Mouse (Mus musculus): ENCODE measurements at regions not wholly inside any gene's neighbourhood (a gene's known extent, or its start where the extent isn't known, plus 50 kb on each side); places are given as distances from the start of the nearest gene placed in this dataset.

DNA sequence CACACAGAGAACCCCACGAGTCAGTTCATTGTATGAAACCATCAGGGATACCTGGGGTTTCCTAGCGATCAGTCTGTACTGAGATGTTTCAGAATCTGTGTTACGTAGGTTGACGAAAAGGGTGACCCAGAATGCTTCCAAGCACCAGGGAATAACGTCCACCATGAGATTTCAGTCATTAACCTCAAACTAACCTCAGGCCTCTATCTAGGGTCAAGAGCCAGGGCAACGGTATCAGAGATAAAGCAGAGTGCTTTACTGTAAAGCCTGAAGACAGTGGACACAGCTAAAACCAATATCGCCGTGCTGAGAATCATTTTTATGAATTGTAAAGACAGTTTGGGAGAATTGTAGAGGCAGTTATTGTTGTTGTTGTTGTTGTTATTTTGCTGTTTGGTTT is 52.9 kb upstream of the Errfi1 start:
- no peak overlapping the region for H3K9ac ChIP-seq (replicated peaks; ENCODE audit: low read depth, low read length)
- H3K27ac ChIP-seq (ENCODE audit: low read length), result no peak overlapping the region
- H3K4me1 ChIP-seq (replicated peaks; ENCODE audit: control insufficient read depth, insufficient read depth, low read length), result no peaks in the 10 kb centered on the region
- no peaks in the 10 kb centered on the region for H3K36me3 ChIP-seq (ENCODE audit: control insufficient read depth, insufficient read depth)
- H3K9me3 ChIP-seq (ENCODE audit: control insufficient read depth, low read length), result no peaks in the 10 kb centered on the region
- ATAC-seq, result no peak
- H3K4me3 ChIP-seq (replicated peaks; ENCODE audit: low read length), result no peak overlapping the region
- H3K27me3 ChIP-seq (replicated peaks; ENCODE audit: control insufficient read depth, insufficient read depth, low read length), result no peaks in the 10 kb centered on the region
- H3K4me2 ChIP-seq (ENCODE audit: low read length), result no peak overlapping the region
- 94% methylated on average over 8 of the region's 8 CpGs for WGBS

DNA sequence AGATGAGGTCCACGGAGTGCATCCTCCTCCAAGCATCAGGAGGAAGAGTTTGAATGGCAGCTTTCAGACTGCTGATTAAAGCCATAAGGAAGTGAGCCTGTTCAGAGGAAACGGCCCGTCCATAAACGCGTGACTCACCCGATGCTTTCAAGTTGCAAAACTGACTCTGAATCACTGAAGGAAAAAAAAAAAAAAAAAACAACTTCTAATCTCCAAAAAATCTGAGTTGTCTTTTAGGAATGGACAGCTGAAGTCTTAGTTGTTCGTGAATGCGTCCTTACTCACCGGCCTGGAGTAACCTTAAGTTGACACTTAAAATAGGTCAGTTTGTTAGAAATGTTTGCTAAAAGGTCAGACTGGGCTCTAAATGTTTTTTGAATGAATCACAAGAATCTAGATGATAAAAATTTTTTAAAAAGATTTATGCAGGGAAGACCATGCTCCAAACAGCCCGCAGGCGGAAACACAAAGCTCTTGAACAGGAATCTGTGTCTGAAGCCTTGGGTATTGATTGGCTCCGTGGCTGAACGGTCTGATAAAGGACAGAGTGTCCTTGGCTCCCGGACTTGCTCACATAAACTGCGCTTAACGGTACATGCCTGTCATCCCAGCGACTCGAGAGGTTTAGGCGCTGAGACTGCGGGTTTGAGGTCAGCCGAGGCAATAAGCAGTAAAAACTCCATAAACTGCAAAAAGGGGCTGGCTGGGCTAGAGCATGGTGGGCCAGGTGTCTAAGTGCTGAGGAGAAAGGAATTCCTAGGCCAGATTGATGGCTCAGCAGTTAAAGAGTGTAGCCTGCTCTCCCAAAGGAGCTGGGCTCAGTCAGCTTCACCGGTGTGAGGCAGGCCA is 53.9 kb upstream of the Errfi1 start:
- H3K36me3 ChIP-seq (ENCODE audit: control insufficient read depth, insufficient read depth), result no peaks in the 10 kb centered on the region
- no peaks in the 10 kb centered on the region for H3K27me3 ChIP-seq (replicated peaks; ENCODE audit: control insufficient read depth, insufficient read depth, low read length)
- H3K9me3 ChIP-seq (ENCODE audit: control insufficient read depth, low read length), result no peaks in the 10 kb centered on the region
- no peak overlapping the region for H3K4me3 ChIP-seq (replicated peaks; ENCODE audit: low read length)
- no peaks in the 10 kb centered on the region for H3K4me1 ChIP-seq (replicated peaks; ENCODE audit: control insufficient read depth, insufficient read depth, low read length)
- WGBS, result 80% methylated on average over 22 of the region's 22 CpGs
- H3K4me2 ChIP-seq (ENCODE audit: low read length), result no peak overlapping the region
- ATAC-seq, result no peak
- no peak overlapping the region for H3K27ac ChIP-seq (ENCODE audit: low read length)
- H3K9ac ChIP-seq (replicated peaks; ENCODE audit: low read depth, low read length), result no peak overlapping the region

DNA sequence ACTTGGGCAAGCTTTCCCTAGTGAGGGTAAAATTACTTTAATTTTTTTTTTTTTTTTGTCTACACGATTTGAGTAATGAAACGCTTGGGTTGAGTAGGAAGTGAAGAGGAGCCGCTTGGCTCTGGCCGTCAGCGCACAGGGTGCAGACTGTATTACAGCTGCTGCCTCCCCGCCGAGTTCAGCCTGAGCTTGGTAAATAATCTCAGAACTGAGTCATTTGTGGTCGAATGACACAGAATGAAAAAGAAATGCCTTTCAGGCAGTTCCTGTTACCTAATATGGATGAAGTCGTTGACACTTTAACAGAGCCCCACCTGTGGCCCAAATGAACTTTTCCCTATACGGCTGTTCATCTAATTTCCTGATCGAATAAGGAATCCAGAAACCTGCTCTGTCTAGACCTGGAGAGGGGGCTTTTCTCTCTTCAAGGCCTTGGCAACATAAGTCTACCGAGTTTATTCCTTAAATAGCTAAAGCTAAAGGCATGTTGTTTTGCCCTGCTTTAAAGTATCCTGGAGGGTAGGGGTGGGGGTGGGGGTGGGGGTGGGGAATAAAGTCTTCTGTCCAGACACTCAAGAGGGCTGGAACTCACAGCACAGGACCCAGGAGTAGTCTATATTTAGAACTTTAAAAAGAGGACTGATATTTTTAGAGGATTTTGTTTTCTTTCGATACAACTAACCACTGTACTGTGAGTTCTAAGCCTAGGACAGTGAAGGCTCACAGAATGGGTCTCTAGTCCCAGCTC is 54.8 kb upstream of the Errfi1 start:
- Histone ChIP-seq H3K4me2 (ENCODE audit: low read length) (no peak overlapping the region), H3K9me3 (ENCODE audit: control insufficient read depth, low read length) (no peaks in the 10 kb centered on the region), H3K36me3 (ENCODE audit: control insufficient read depth, insufficient read depth) (no peaks in the 10 kb centered on the region), H3K27me3 (replicated peaks; ENCODE audit: control insufficient read depth, insufficient read depth, low read length) (no peaks in the 10 kb centered on the region), H3K4me1 (replicated peaks; ENCODE audit: control insufficient read depth, insufficient read depth, low read length) (no peaks in the 10 kb centered on the region), H3K4me3 (replicated peaks; ENCODE audit: low read length) (no peak overlapping the region), H3K27ac (ENCODE audit: low read length) (no peak overlapping the region), H3K9ac (replicated peaks; ENCODE audit: low read depth, low read length) (no peak overlapping the region)
- 55% methylated on average over 13 of the region's 13 CpGs for WGBS
- ATAC-seq, result no peak

DNA sequence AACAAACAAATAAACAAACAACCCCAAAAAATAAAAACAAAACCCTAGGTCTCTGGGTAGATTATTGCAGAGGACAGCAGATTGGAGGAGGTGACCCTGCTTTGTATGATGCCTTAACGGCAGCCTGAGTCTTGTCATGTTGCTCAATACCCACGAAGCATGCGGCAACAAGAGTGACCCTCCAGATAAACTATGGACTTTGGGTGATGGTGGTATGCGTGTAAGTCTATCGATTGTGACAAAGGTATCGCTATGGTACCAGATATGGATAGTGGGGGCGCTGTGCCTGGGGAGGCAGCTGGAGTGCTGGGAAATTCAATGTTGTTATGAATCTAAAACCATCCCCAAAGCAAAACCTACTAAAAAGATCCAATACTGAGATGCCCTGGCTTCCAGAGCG is 55.4 kb upstream of the Errfi1 start:
- WGBS, result 92% methylated on average over 8 of the region's 8 CpGs
- no peak overlapping the region for H3K9ac ChIP-seq (replicated peaks; ENCODE audit: low read depth, low read length)
- H3K4me3 ChIP-seq (replicated peaks; ENCODE audit: low read length), result no peak overlapping the region
- H3K27me3 ChIP-seq (replicated peaks; ENCODE audit: control insufficient read depth, insufficient read depth, low read length), result no peaks in the 10 kb centered on the region
- no peaks in the 10 kb centered on the region for H3K36me3 ChIP-seq (ENCODE audit: control insufficient read depth, insufficient read depth)
- ATAC-seq, result no peak
- H3K4me2 ChIP-seq (ENCODE audit: low read length), result no peak overlapping the region
- no peaks in the 10 kb centered on the region for H3K4me1 ChIP-seq (replicated peaks; ENCODE audit: control insufficient read depth, insufficient read depth, low read length)
- no peaks in the 10 kb centered on the region for H3K9me3 ChIP-seq (ENCODE audit: control insufficient read depth, low read length)
- H3K27ac ChIP-seq (ENCODE audit: low read length), result no peak overlapping the region

DNA sequence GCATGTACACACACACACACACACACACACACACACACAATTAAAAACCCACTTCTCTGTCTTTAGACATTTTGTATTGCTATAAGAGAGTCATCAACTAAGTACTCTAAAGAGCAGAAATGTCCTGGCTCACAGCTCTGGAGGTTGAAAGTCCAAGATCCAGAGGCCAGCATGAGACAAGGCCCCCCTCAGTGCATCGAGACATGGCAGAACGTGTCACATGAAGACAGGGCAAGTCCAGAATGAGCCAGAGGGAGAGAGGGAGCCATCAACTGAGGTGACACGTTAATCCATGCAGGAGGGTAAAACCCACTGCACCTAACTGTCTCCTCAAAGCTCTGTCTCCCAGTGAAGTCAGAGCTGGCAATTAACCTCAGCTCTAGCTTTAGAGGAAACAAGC is 56.7 kb upstream of the Errfi1 start:
- no peaks in the 10 kb centered on the region for H3K27me3 ChIP-seq (replicated peaks; ENCODE audit: control insufficient read depth, insufficient read depth, low read length)
- H3K9ac ChIP-seq (replicated peaks; ENCODE audit: low read depth, low read length), result no peak overlapping the region
- H3K9me3 ChIP-seq (ENCODE audit: control insufficient read depth, low read length), result no peaks in the 10 kb centered on the region
- no peak overlapping the region for H3K4me3 ChIP-seq (replicated peaks; ENCODE audit: low read length)
- WGBS, result 83% methylated on average over 3 of the region's 3 CpGs
- H3K4me1 ChIP-seq (replicated peaks; ENCODE audit: control insufficient read depth, insufficient read depth, low read length), result no peaks in the 10 kb centered on the region
- no peak overlapping the region for H3K4me2 ChIP-seq (ENCODE audit: low read length)
- H3K27ac ChIP-seq (ENCODE audit: low read length), result no peak overlapping the region
- ATAC-seq, result no peak
- H3K36me3 ChIP-seq (ENCODE audit: control insufficient read depth, insufficient read depth), result no peaks in the 10 kb centered on the region

DNA sequence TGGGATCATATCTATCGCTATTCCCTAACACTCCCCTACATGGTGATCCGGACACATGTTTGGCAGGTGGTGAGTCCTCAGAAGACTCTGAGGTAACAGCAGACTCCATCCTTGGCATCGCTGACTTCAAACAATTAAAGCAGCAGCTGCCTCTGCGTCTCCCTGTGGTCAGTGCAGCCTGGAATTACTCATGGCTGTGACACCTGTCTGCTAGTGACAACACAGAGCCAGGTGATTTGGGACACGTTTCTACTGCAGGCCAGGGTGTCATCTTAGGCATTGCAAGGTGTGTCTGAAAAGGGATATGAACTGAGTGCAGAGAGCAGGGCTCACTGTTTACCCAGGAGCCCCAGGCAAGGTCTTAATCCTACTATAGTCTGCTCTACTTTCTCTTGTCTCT is 58.8 kb upstream of the Errfi1 start:
- no peak overlapping the region for H3K4me3 ChIP-seq (replicated peaks; ENCODE audit: low read length)
- no peak overlapping the region for H3K4me2 ChIP-seq (ENCODE audit: low read length)
- H3K9me3 ChIP-seq (ENCODE audit: control insufficient read depth, low read length), result no peaks in the 10 kb centered on the region
- H3K36me3 ChIP-seq (ENCODE audit: control insufficient read depth, insufficient read depth), result no peaks in the 10 kb centered on the region
- no peak for ATAC-seq
- WGBS, result 52% methylated on average over 5 of the region's 5 CpGs
- H3K27me3 ChIP-seq (replicated peaks; ENCODE audit: control insufficient read depth, insufficient read depth, low read length), result no peaks in the 10 kb centered on the region
- H3K4me1 ChIP-seq (replicated peaks; ENCODE audit: control insufficient read depth, insufficient read depth, low read length), result no peaks in the 10 kb centered on the region
- H3K27ac ChIP-seq (ENCODE audit: low read length), result no peak overlapping the region
- H3K9ac ChIP-seq (replicated peaks; ENCODE audit: low read depth, low read length), result no peak overlapping the region

DNA sequence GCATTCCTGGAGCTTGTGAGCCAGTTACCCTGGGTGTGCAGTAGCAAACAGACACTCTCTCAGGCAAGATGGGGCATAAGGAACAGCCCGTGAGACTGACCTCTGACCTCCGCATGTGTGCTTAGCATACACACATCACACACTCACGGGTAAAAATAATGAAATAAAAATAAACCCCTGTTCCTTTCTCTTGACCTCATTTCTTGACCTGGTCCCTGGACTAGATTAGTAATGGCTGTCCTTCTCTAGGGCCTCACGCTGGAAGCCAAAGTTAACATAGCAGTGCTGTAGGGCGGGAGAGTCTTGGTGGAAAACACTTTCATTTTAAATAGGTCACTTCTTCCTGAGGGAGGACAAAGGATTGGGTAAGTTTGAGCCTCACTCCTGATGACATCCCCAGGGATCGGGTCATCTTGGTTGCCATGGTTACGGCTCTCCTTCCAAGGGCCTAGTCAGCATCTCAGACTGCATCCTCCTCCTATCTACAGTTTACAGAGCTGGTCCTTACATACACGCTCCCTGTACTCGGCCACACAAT is 59.4 kb upstream of the Errfi1 start:
- no peaks in the 10 kb centered on the region for H3K36me3 ChIP-seq (ENCODE audit: control insufficient read depth, insufficient read depth)
- H3K4me3 ChIP-seq (replicated peaks; ENCODE audit: low read length), result no peak overlapping the region
- no peaks in the 10 kb centered on the region for H3K27me3 ChIP-seq (replicated peaks; ENCODE audit: control insufficient read depth, insufficient read depth, low read length)
- WGBS, result 55% methylated on average over 9 of the region's 9 CpGs
- no peak overlapping the region for H3K9ac ChIP-seq (replicated peaks; ENCODE audit: low read depth, low read length)
- no peak for ATAC-seq
- H3K9me3 ChIP-seq (ENCODE audit: control insufficient read depth, low read length), result no peaks in the 10 kb centered on the region
- H3K4me2 ChIP-seq (ENCODE audit: low read length), result no peak overlapping the region
- no peaks in the 10 kb centered on the region for H3K4me1 ChIP-seq (replicated peaks; ENCODE audit: control insufficient read depth, insufficient read depth, low read length)
- H3K27ac ChIP-seq (ENCODE audit: low read length), result no peak overlapping the region

DNA sequence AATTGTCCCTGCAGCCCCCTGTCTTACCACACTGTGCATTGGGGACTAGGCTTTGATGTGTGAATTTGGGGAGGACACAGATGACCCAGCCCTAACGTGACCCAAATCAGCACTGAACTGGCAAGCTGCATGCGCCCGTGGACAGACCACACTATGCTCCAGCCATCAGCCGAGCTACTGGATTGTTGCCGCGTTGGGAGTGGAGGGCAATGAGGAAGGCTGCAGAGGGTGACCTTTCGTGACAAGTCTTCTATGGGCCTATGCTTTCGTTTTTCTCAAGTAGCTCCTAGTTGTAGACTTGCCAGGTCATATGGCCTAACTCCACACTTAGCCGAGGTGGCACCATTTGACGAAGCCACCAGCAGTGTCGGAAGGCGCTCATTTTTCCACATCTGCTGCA is 60.6 kb upstream of the Errfi1 start:
- no peaks in the 10 kb centered on the region for H3K27me3 ChIP-seq (replicated peaks; ENCODE audit: control insufficient read depth, insufficient read depth, low read length)
- no peaks in the 10 kb centered on the region for H3K9me3 ChIP-seq (ENCODE audit: control insufficient read depth, low read length)
- H3K9ac ChIP-seq (replicated peaks; ENCODE audit: low read depth, low read length), result no peak overlapping the region
- WGBS, result 92% methylated on average over 12 of the region's 12 CpGs
- H3K4me2 ChIP-seq (ENCODE audit: low read length), result no peak overlapping the region
- no peak overlapping the region for H3K4me3 ChIP-seq (replicated peaks; ENCODE audit: low read length)
- ATAC-seq, result no peak
- no peaks in the 10 kb centered on the region for H3K36me3 ChIP-seq (ENCODE audit: control insufficient read depth, insufficient read depth)
- no peaks in the 10 kb centered on the region for H3K4me1 ChIP-seq (replicated peaks; ENCODE audit: control insufficient read depth, insufficient read depth, low read length)
- H3K27ac ChIP-seq (ENCODE audit: low read length), result no peak overlapping the region

DNA sequence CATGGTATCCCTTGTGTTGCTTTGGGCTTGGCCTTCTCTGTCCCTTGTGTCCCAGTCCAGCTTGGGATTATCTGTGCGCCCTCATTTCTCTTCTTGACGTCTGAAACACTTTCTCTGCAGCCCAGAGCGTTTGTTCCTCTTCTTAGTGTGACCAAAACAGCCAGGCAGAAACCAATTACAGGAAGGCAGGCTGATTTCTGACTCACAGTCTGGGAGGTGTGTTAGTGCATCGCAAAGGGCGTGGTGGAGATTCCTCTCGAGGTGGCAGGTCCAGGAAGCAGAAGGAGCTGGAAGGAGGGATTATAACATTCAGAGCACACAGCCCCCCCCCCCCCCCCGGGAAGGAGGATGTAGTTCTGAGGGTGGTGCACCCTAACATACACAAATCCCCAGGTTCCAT is 64.6 kb upstream of the Errfi1 start:
- ATAC-seq, result no peak
- Histone ChIP-seq H3K4me1 (replicated peaks; ENCODE audit: control insufficient read depth, insufficient read depth, low read length) (no peaks in the 10 kb centered on the region), H3K27ac (ENCODE audit: low read length) (no peak overlapping the region), H3K9ac (replicated peaks; ENCODE audit: low read depth, low read length) (no peak overlapping the region), H3K27me3 (replicated peaks; ENCODE audit: control insufficient read depth, insufficient read depth, low read length) (no peaks in the 10 kb centered on the region), H3K9me3 (ENCODE audit: control insufficient read depth, low read length) (no peaks in the 10 kb centered on the region), H3K4me2 (ENCODE audit: low read length) (no peak overlapping the region), H3K4me3 (replicated peaks; ENCODE audit: low read length) (no peak overlapping the region), H3K36me3 (ENCODE audit: control insufficient read depth, insufficient read depth) (no peaks in the 10 kb centered on the region)
- 82% methylated on average over 7 of the region's 7 CpGs for WGBS
